Mouse (Mus musculus) left cerebral cortex, postnatal 25 days (tissue): ENCODE data around the gene Bmper. TPM values are rescaled to one million over a fixed set of nuclear protein-coding genes. Genes with fewer than 3 reads are reported as not detected.
A peak's percentile ranks its signal among the peaks of the same experiment; 100 is the strongest.

ENCODE experiments used
- DNase-seq, 2 experiments: peaks; one replicate each; pipeline ENCODE4 v3.0.0; 2022; ENCODE audit warnings: low spot score in 2 of 2, mixed read lengths in 1 of 2
- intact Hi-C: fragments of 180-260 bp; cut with DNase I; formaldehyde crosslinking; loops from one replicate; pipeline ENCODE4 v1.15.1; 2025
- total RNA-seq, 2 experiments: library from RNA; stranded (reverse); gene quantifications; 2 replicates each; pipeline ENCODE4 v1.2.3; 2021

Gene Bmper
- total RNA-seq, 2 experiments from 2014 or later: 7.3 to 9.8 TPM

GRCm38 (mm10) chr9:23223549-23224077, 737 bp downstream of the Bmper start:
- peak; percentile 13 to 19 for DNase-seq
- intact Hi-C loops: no loop called here

- intact Hi-C loops: no loop called here
- DNase-seq: no peak
Measured at GRCm38 (mm10) chr9:23233464-23234121, 10.7 kb downstream of the Bmper start.

- no peak for DNase-seq
- intact Hi-C loops: no loop called here
Measured at GRCm38 (mm10) chr9:23235368-23236002, 12.6 kb downstream of the Bmper start.

- intact Hi-C loops: no loop called here
- DNase-seq: no peak
Measured at GRCm38 (mm10) chr9:23236635-23237279, 13.9 kb downstream of the Bmper start.

- intact Hi-C loops: no loop called here
- DNase-seq: no peak
Measured at GRCm38 (mm10) chr9:23239011-23239410, 16.1 kb downstream of the Bmper start.

- peak; percentile 39 to 45 for DNase-seq
- intact Hi-C loops: loop anchor here (10.0 kb wide), 1 partner anchor 688 kb away; no protein-coding TSS in a partner anchor
Measured at GRCm38 (mm10) chr9:23242911-23243310, 20.0 kb downstream of the Bmper start.

GRCm38 (mm10) chr9:23243869-23244268, 21.0 kb downstream of the Bmper start:
- intact Hi-C loops: loop anchor here (10.0 kb wide), 1 partner anchor 689 kb away; no protein-coding TSS in a partner anchor
- DNase-seq: no peak

GRCm38 (mm10) chr9:23246389-23246788, 23.5 kb downstream of the Bmper start:
- intact Hi-C loops: loop anchor here (10.0 kb wide), 1 partner anchor 692 kb away; no protein-coding TSS in a partner anchor
- DNase-seq: no peak

GRCm38 (mm10) chr9:23250026-23250425, 27.1 kb downstream of the Bmper start:
- intact Hi-C loops: loop anchor here (5.0 kb wide), 1 partner anchor 223 kb away; no protein-coding TSS in a partner anchor
- peak; percentile 78 to 85 for DNase-seq

GRCm38 (mm10) chr9:23251001-23251400, 28.1 kb downstream of the Bmper start:
- intact Hi-C loops: loop anchor here (5.0 kb wide), 1 partner anchor 224 kb away; no protein-coding TSS in a partner anchor

GRCm38 (mm10) chr9:23253624-23254023, 30.7 kb downstream of the Bmper start:
- DNase-seq: no peak
- intact Hi-C loops: loop anchor here (5.0 kb wide), 1 partner anchor 226 kb away; no protein-coding TSS in a partner anchor

More at GRCm38 (mm10) chr9:23251001-23251400, 28.1 kb downstream of the Bmper start:
- DNase-seq: no peak

- DNase-seq: peak; percentile 32 to 68
- intact Hi-C loops: loop anchor here (5.0 kb wide), 1 partner anchor 227 kb away; no protein-coding TSS in a partner anchor
Measured at GRCm38 (mm10) chr9:23254237-23255214, 31.6 kb downstream of the Bmper start.

- DNase-seq: no peak
- intact Hi-C loops: no loop called here
Measured at GRCm38 (mm10) chr9:23255841-23256240, 33.0 kb downstream of the Bmper start.

GRCm38 (mm10) chr9:23256576-23256975, 33.7 kb downstream of the Bmper start:
- intact Hi-C loops: no loop called here
- no peak for DNase-seq

GRCm38 (mm10) chr9:23261834-23262233, 39.0 kb downstream of the Bmper start:
- DNase-seq: no peak
- intact Hi-C loops: no loop called here

GRCm38 (mm10) chr9:23262851-23263250, 40.0 kb downstream of the Bmper start:
- no peak for DNase-seq
- intact Hi-C loops: no loop called here

GRCm38 (mm10) chr9:23264471-23264870, 41.6 kb downstream of the Bmper start:
- no peak for DNase-seq
- intact Hi-C loops: no loop called here

- peak; percentile 31 to 89 for DNase-seq
- intact Hi-C loops: no loop called here
Measured at GRCm38 (mm10) chr9:23268609-23269008, 45.7 kb downstream of the Bmper start.

GRCm38 (mm10) chr9:23269087-23269486, 46.2 kb downstream of the Bmper start:
- intact Hi-C loops: no loop called here
- peak in 1 of 2 experiments; percentile 25 for DNase-seq
